Mouse (Mus musculus): ENCODE data around the gene Tnfrsf8.

GRCm38 (mm10) chr4:145257751-145258434 is 57.1 kb downstream of the Tnfrsf8 start:
- TF ChIP-seq CTCF (IDR thresholded peaks at IDR 0.05; ENCODE audit: low read depth) = no peak
- TF ChIP-seq EP300 (IDR thresholded peaks at IDR 0.05; ENCODE audit: low read depth) = no peak
